Mouse (Mus musculus): ENCODE measurements around the gene Mybpc1. TPM values are rescaled to one million over a fixed set of nuclear protein-coding genes. Genes with fewer than 3 reads are reported as not detected.

The Mybpc1 gene
- 46.6 and 56.5 TPM in 2 replicates for polyA plus RNA-seq (2015; fragmentation: Nextera tagmentation; extraction: Ambion mirVana)

- Histone ChIP-seq H3K9me3 (replicated peaks) (no peaks in the 10 kb centered on the region), H3K27ac (replicated peaks) (peak within 1 kb of the TSS; percentile 23; the same call in 1 of the 2 replicates), H3K4me1 (no peaks in the 10 kb centered on the region; the same call in 1 of the 2 replicates), H3K36me3 (no peaks in the 10 kb centered on the region), H3K9ac (no peak within 1 kb of the TSS), H3K4me3 (replicated peaks) (peak within 1 kb of the TSS; percentile 3; the same call in 1 of the 2 replicates), H3K4me2 (replicated peaks) (0 out of 2 replicates have a peak within 1 kb of the TSS, but pooled peaks have one; percentile 15), H3K27me3 (no peaks in the 10 kb centered on the region)
- peak; percentile 65; the same call in 1 of the 2 replicates for ATAC-seq (ENCODE audit: insufficient number of reproducible peaks, low FRiP score, low TSS enrichment, low read depth)
- 25% methylated on average over 16 of the region's 16 CpGs for WGBS
These were observed at the start of gene Mybpc1 for GRCm38 (mm10) chr10:88604943-88605342. Mybpc1 (minus strand) TSS chr10:88605152.

- H3K36me3 ChIP-seq, result no peaks in the 10 kb centered on the region
- no peak overlapping the region for H3K9ac ChIP-seq
- ATAC-seq (ENCODE audit: insufficient number of reproducible peaks, low FRiP score, low TSS enrichment, low read depth), result no peak
- no peak overlapping the region for H3K4me2 ChIP-seq (replicated peaks)
- H3K27ac ChIP-seq (replicated peaks), result no peak overlapping the region
- H3K9me3 ChIP-seq (replicated peaks), result no peaks in the 10 kb centered on the region
- 66% methylated on average over 5 of the region's 5 CpGs for WGBS
- no peaks in the 10 kb centered on the region for H3K27me3 ChIP-seq
- H3K4me1 ChIP-seq, result no peaks in the 10 kb centered on the region
- H3K4me3 ChIP-seq (replicated peaks), result no peak overlapping the region
These were observed 40.5 kb upstream of the Mybpc1 start for GRCm38 (mm10) chr10:88645448-88645847.

GRCm38 (mm10) chr10:88631330-88631953, 26.5 kb upstream of the Mybpc1 start:
- no peak overlapping the region for H3K4me3 ChIP-seq (replicated peaks)
- WGBS, result 47% methylated on average over 10 of the region's 10 CpGs
- peak overlapping the region; percentile 39; the same call in 1 of the 2 replicates for H3K27ac ChIP-seq (replicated peaks)
- no peak overlapping the region for H3K4me2 ChIP-seq (replicated peaks)
- no peak overlapping the region for H3K9ac ChIP-seq
- H3K4me1 ChIP-seq, result no peaks in the 10 kb centered on the region
- H3K36me3 ChIP-seq, result no peaks in the 10 kb centered on the region
- ATAC-seq (ENCODE audit: insufficient number of reproducible peaks, low FRiP score, low TSS enrichment, low read depth), result peak; percentile 57; the same call in 1 of the 2 replicates
- H3K9me3 ChIP-seq (replicated peaks), result no peaks in the 10 kb centered on the region
- H3K27me3 ChIP-seq, result no peaks in the 10 kb centered on the region

GRCm38 (mm10) chr10:88630663-88631329, 25.8 kb upstream of the Mybpc1 start:
- Histone ChIP-seq H3K9me3 (replicated peaks) (no peaks in the 10 kb centered on the region), H3K4me3 (replicated peaks) (no peak overlapping the region), H3K27me3 (no peaks in the 10 kb centered on the region), H3K4me2 (replicated peaks) (no peak overlapping the region), H3K4me1 (no peaks in the 10 kb centered on the region), H3K27ac (replicated peaks) (peak overlapping the region; percentile 39; the same call in 1 of the 2 replicates), H3K9ac (no peak overlapping the region), H3K36me3 (no peaks in the 10 kb centered on the region)
- WGBS, result 77% methylated on average over 2 of the region's 2 CpGs
- no peak for ATAC-seq (ENCODE audit: insufficient number of reproducible peaks, low FRiP score, low TSS enrichment, low read depth)

- WGBS, result 52% methylated on average over 4 of the region's 4 CpGs
- Histone ChIP-seq H3K4me1 (no peaks in the 10 kb centered on the region), H3K36me3 (no peaks in the 10 kb centered on the region), H3K4me3 (replicated peaks) (no peak overlapping the region), H3K27me3 (no peaks in the 10 kb centered on the region), H3K4me2 (replicated peaks) (no peak overlapping the region), H3K27ac (replicated peaks) (no peak overlapping the region), H3K9ac (no peak overlapping the region), H3K9me3 (replicated peaks) (no peaks in the 10 kb centered on the region)
- no peak for ATAC-seq (ENCODE audit: insufficient number of reproducible peaks, low FRiP score, low TSS enrichment, low read depth)
These were observed 22.1 kb upstream of the Mybpc1 start for GRCm38 (mm10) chr10:88627052-88627451.

- Histone ChIP-seq H3K27me3 (no peaks in the 10 kb centered on the region), H3K4me3 (replicated peaks) (no peak overlapping the region), H3K27ac (replicated peaks) (no peak overlapping the region), H3K4me2 (replicated peaks) (no peak overlapping the region), H3K9me3 (replicated peaks) (no peaks in the 10 kb centered on the region), H3K9ac (no peak overlapping the region), H3K36me3 (no peaks in the 10 kb centered on the region), H3K4me1 (no peaks in the 10 kb centered on the region)
- 68% methylated on average over 3 of the region's 3 CpGs for WGBS
- no peak for ATAC-seq (ENCODE audit: insufficient number of reproducible peaks, low FRiP score, low TSS enrichment, low read depth)
These were observed 21.2 kb upstream of the Mybpc1 start for GRCm38 (mm10) chr10:88626176-88626575.

GRCm38 (mm10) chr10:88624300-88624699, 19.3 kb upstream of the Mybpc1 start:
- H3K4me1 ChIP-seq, result no peaks in the 10 kb centered on the region

GRCm38 (mm10) chr10:88622624-88623023, 17.7 kb upstream of the Mybpc1 start:
- Histone ChIP-seq H3K4me1 (no peaks in the 10 kb centered on the region), H3K4me3 (replicated peaks) (no peak overlapping the region), H3K27ac (replicated peaks) (no peak overlapping the region), H3K9me3 (replicated peaks) (no peaks in the 10 kb centered on the region), H3K27me3 (no peaks in the 10 kb centered on the region), H3K4me2 (replicated peaks) (no peak overlapping the region), H3K36me3 (no peaks in the 10 kb centered on the region), H3K9ac (no peak overlapping the region)
- ATAC-seq (ENCODE audit: insufficient number of reproducible peaks, low FRiP score, low TSS enrichment, low read depth), result no peak
- WGBS, result 79% methylated on average over 16 of the region's 16 CpGs

More at GRCm38 (mm10) chr10:88624300-88624699, 19.3 kb upstream of the Mybpc1 start:
- ATAC-seq (ENCODE audit: insufficient number of reproducible peaks, low FRiP score, low TSS enrichment, low read depth), result no peak
- no peak overlapping the region for H3K27ac ChIP-seq (replicated peaks)
- H3K9me3 ChIP-seq (replicated peaks), result no peaks in the 10 kb centered on the region
- no peak overlapping the region for H3K4me2 ChIP-seq (replicated peaks)
- H3K9ac ChIP-seq, result no peak overlapping the region
- 77% methylated on average over 11 of the region's 11 CpGs for WGBS
- no peaks in the 10 kb centered on the region for H3K36me3 ChIP-seq
- H3K27me3 ChIP-seq, result no peaks in the 10 kb centered on the region
- H3K4me3 ChIP-seq (replicated peaks), result no peak overlapping the region

- ATAC-seq (ENCODE audit: insufficient number of reproducible peaks, low FRiP score, low TSS enrichment, low read depth), result no peak
- H3K9ac ChIP-seq, result no peak overlapping the region
- no peaks in the 10 kb centered on the region for H3K27me3 ChIP-seq
- H3K36me3 ChIP-seq, result no peaks in the 10 kb centered on the region
- 91% methylated on average over 3 of the region's 3 CpGs for WGBS
- H3K4me3 ChIP-seq (replicated peaks), result no peak overlapping the region
- no peaks in the 10 kb centered on the region for H3K4me1 ChIP-seq
- H3K4me2 ChIP-seq (replicated peaks), result no peak overlapping the region
- no peaks in the 10 kb centered on the region for H3K9me3 ChIP-seq (replicated peaks)
- no peak overlapping the region for H3K27ac ChIP-seq (replicated peaks)
These were observed 15.9 kb upstream of the Mybpc1 start for GRCm38 (mm10) chr10:88620809-88621208.

- H3K27me3 ChIP-seq, result no peaks in the 10 kb centered on the region
- ATAC-seq (ENCODE audit: insufficient number of reproducible peaks, low FRiP score, low TSS enrichment, low read depth), result no peak
- no peak overlapping the region for H3K9ac ChIP-seq
- H3K4me2 ChIP-seq (replicated peaks), result no peak overlapping the region
- no peaks in the 10 kb centered on the region for H3K4me1 ChIP-seq
- no peak overlapping the region for H3K27ac ChIP-seq (replicated peaks)
- H3K9me3 ChIP-seq (replicated peaks), result no peaks in the 10 kb centered on the region
- 89% methylated on average over 11 of the region's 11 CpGs for WGBS
- no peaks in the 10 kb centered on the region for H3K36me3 ChIP-seq
- no peak overlapping the region for H3K4me3 ChIP-seq (replicated peaks)
These were observed 8.1 kb upstream of the Mybpc1 start for GRCm38 (mm10) chr10:88613051-88613450.

GRCm38 (mm10) chr10:88606686-88607085, 1.7 kb upstream of the Mybpc1 start:
- 64% methylated on average over 7 of the region's 7 CpGs for WGBS

More at GRCm38 (mm10) chr10:88606686-88607085, 1.7 kb upstream of the Mybpc1 start:
- Histone ChIP-seq H3K9ac (no peak overlapping the region), H3K4me2 (replicated peaks) (no peak overlapping the region), H3K4me1 (no peaks in the 10 kb centered on the region; the same call in 1 of the 2 replicates), H3K27ac (replicated peaks) (no peak overlapping the region), H3K27me3 (no peaks in the 10 kb centered on the region), H3K36me3 (no peaks in the 10 kb centered on the region), H3K4me3 (replicated peaks) (no peak overlapping the region), H3K9me3 (replicated peaks) (no peaks in the 10 kb centered on the region)
- no peak for ATAC-seq (ENCODE audit: insufficient number of reproducible peaks, low FRiP score, low TSS enrichment, low read depth)

Measured in embryonic facial prominence, embryonic 15.5 days (tissue).